Mouse (Mus musculus) urinary bladder, postnatal 25 days (tissue): ENCODE data around the gene Slc16a8.

Experiments used
- DNase-seq: peaks from one replicate; pipeline ENCODE4 v3.0.0; 2022; ENCODE audit warnings: low spot score

Slc16a8 gene

GRCm38 (mm10) chr15:79216191-79216590 is 38.4 kb downstream of the Slc16a8 start:
- no peak for DNase-seq

- no peak for DNase-seq
These were observed 41.0 kb downstream of the Slc16a8 start for GRCm38 (mm10) chr15:79213591-79213990.

- DNase-seq, result no peak
These were observed 41.7 kb downstream of the Slc16a8 start for GRCm38 (mm10) chr15:79212750-79213446.

- DNase-seq, result no peak
These were observed 44.2 kb downstream of the Slc16a8 start for GRCm38 (mm10) chr15:79210357-79210756.

- DNase-seq, result no peak
These were observed 45.7 kb downstream of the Slc16a8 start for GRCm38 (mm10) chr15:79208758-79209439.

- no peak for DNase-seq
These were observed 46.4 kb downstream of the Slc16a8 start for GRCm38 (mm10) chr15:79208211-79208610.

GRCm38 (mm10) chr15:79202575-79202974 is 52.0 kb downstream of the Slc16a8 start:
- DNase-seq, result no peak

- DNase-seq, result no peak
These were observed 52.9 kb downstream of the Slc16a8 start for GRCm38 (mm10) chr15:79201491-79202150.
